Mouse (Mus musculus) bone marrow macrophage, adult 2 months (primary cell): Measurements from ENCODE around the gene Ppara. TPM values are rescaled to one million over a fixed set of nuclear protein-coding genes. Genes with fewer than 3 reads are reported as not detected.

Experiments
- H3K27ac ChIP-seq: 2 replicates; pipeline ENCODE4 v1.5.1; 2012; ENCODE audit warnings: low read depth, low read length; ENCODE audit not compliant: insufficient read depth
- H3K4me1 ChIP-seq: 2 replicates; pipeline ENCODE4 v1.6.1; 2012; ENCODE audit warnings: low read length; ENCODE audit not compliant: control insufficient read depth, insufficient read depth
- H3K4me3 ChIP-seq: 2 replicates; pipeline ENCODE4 v1.5.1; 2012; ENCODE audit warnings: mild to moderate bottlenecking, low read length, moderate library complexity; ENCODE audit not compliant: insufficient read depth
- CTCF ChIP-seq: IDR thresholded peaks from 2 replicates; pipeline ENCODE4 v1.5.1; 2012; ENCODE audit warnings: low read depth, mild to moderate bottlenecking, low read length, moderate library complexity
- POLR2A ChIP-seq: IDR thresholded peaks from 2 replicates; pipeline ENCODE4 v1.6.1; 2012; ENCODE audit warnings: mild to moderate bottlenecking, low read depth, low read length, borderline replicate concordance
- polyA plus RNA-seq: library from polyadenylated mRNA; stranded (reverse); fragments of >200 nt; gene quantifications from 2 replicates; pipeline ENCODE4 v1.2.4, GENCODE M21; 2012; ENCODE audit not compliant: missing spikeins, insufficient read depth, insufficient read length

Gene Ppara
- polyA plus RNA-seq: not detected in 2 replicates

DNA sequence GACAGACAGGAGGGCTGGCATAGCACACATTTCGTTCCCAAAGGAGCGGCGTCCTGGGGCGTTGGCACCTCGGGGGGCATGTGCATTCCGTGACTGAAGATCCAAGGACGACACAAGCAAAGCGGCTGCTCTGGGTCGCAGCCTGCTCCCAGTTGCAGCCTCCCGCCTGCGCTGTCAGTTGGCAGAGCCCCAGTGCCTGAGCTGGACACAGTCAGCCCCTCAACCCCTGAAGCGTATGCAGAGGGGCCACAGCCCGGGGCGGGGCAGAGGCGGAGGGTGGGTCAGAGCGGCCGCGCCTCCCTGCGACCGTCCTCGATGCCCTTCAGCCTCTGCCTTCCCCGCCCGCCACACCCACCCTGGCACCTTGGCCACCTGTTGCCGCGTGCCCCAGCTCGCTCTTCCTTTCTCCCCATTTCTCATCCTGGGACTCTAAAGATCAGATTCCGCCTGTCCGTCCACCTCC, at the start of gene Ppara:
TSS of gene Ppara (plus strand) at position 413 of the 463 bp plus-strand sequence.
- TF ChIP-seq POLR2A (no peak), CTCF (no peak)
- Histone ChIP-seq H3K4me3 (peak within 1 kb of the TSS; percentile 41), H3K27ac (no peak within 1 kb of the TSS), H3K4me1 (no peaks in the 10 kb centered on the region)

DNA sequence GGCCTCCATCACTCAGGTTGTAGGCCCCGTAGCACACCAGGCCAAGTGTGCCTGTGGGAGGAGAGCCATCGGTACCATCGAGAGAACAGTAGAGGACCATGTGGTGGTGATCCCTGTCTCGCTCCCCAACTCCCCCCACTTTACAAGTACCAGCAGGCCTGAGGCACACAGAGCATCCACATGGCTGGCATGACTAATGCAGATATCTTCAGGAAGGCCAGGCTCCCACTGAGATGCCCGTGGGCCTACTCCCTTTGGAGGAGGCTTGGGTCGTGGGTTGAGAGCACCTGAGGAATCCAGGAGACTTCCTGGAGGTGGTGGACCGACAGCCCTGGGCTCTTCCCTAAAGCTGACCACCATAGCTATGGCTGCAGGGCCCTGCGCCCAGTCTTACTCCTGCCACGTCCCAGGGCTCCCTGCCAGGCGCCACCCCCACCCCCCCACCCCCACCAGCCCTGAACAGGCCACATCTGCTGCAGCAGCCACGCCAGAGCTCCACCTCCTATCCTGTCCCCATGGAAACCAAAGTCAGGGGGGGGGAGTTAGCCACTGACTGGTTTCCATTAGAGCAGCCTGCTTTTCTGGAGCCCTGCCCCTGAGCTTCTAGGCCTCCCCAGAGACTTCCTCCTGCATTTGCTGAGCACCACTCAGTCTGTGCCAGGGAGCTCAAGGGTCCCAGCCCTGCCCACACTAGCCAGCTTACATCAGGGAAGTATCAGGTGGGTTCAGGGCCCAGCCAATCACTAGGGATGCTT, 48.0 kb upstream of the Ppara start:
- Histone ChIP-seq H3K4me1 (peaks cover 10% of the 10 kb centered on the region), H3K4me3 (no peak overlapping the region), H3K27ac (no peak overlapping the region)
- TF ChIP-seq CTCF (no peak), POLR2A (no peak)

DNA sequence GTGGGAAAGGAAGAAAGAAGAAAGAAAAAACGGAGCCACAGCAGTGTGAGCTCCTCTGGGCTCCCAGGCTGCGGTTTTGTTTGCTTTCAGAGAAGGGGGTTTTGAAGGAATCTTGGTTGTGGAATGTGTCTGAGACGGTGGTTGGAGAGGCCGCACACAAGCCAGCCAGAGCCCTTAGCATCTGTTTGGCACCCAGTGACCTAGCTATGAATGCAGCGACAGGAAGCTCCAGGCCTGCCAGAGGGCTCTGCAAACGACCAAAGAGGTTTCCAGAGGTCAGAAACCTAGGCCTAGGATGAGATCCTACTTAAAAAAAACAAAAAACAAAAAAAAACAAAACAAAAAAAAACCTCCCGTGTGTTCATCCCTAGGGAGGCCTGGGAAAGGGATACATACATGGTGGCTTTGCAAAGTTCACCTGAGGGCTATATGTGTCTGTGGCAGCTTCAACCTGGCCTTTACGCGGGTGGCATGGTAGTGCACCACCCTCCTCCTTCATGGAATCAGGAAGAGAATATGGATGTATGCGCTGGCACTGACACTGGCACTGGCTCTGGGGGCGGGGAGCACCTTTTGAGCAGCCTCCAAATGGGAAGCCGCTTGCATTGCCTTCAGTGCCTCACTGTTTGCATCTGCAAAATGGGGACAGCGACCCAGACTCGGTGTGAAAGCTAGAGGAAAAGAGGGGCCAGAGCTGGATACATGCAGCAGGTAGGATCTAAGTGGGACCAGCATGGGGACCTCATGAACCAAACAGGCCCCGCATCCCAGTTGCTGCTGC, 47.0 kb upstream of the Ppara start:
- Histone ChIP-seq H3K4me3 (no peak overlapping the region), H3K27ac (no peak overlapping the region), H3K4me1 (peaks cover 10% of the 10 kb centered on the region)
- no peak for TF ChIP-seq CTCF
- TF ChIP-seq POLR2A: no peak

DNA sequence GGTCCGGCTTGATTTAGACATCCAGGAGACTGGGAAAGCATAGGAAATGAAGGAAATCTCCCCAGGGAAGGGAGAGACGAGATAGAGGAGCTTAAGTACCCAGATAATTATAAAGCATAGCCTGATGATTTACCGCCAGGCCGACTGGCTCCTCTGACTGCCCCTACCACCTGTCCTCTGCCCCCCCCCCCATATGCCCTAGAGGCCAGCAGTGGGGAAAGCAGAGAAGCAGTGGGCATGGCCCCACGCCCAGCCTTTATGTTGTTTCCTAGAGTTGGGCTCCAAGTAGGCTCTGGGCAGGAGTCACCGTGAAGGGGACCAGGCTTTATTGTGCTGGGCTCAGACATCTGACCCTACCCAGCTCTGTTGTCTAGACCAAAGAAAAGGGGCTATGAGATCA, 46.0 kb upstream of the Ppara start:
- TF ChIP-seq POLR2A (no peak), CTCF (no peak)
- no peak overlapping the region for H3K27ac ChIP-seq
- H3K4me1 ChIP-seq: peaks cover 10% of the 10 kb centered on the region
- no peak overlapping the region for H3K4me3 ChIP-seq

GRCm38 (mm10) chr15:85689523-85689922, 45.3 kb upstream of the Ppara start:
- Histone ChIP-seq H3K27ac (no peak overlapping the region), H3K4me3 (no peak overlapping the region), H3K4me1 (0 out of 2 replicates have a peak, but pooled peaks cover 3% of the 10 kb centered on the region)
- TF ChIP-seq POLR2A (no peak), CTCF (no peak)

DNA sequence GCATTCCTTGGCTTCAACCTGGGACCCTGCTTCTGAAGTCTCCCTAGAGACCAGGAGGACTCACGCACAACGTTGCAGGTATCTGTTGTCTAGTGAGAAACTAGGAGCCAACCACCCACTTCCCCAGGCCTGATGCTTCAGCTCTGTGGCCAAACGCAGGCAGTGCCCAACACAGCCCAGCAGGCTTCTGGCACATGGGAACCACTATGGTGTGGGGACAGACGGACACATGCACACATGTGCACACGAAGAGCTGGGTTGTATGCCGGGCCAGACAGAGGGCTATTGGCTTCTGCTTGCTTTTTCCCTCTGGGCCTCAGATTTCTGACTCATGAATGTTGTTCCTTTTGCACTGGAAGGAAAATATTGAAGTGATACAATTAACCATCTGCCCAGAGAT, 44.7 kb upstream of the Ppara start:
- Histone ChIP-seq H3K27ac (no peak overlapping the region), H3K4me1 (no peaks in the 10 kb centered on the region), H3K4me3 (no peak overlapping the region)
- TF ChIP-seq CTCF (no peak), POLR2A (no peak)

DNA sequence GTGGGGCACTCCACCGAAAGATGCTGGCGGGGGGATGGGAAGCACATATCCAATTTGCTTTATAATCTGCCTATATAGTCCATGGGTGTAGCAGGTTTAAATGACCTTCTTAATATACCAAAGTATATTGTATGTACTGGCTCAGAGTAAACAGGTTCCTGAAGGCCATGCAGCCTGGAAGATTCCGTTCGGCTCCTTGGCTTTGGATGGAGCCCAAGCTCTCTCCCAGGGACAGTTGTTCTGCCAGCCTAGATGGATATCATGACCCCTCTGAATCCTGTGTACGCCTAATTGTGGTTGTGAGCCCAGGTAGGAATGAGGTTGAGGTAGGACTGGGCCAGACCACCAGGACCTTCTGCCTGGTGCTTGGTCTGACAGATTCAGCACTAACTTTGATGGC, 43.9 kb upstream of the Ppara start:
- Histone ChIP-seq H3K27ac (no peak overlapping the region), H3K4me1 (no peaks in the 10 kb centered on the region), H3K4me3 (no peak overlapping the region)
- no peak for TF ChIP-seq CTCF
- no peak for TF ChIP-seq POLR2A

GRCm38 (mm10) chr15:85693115-85693514, 41.7 kb upstream of the Ppara start:
- Histone ChIP-seq H3K27ac (no peak overlapping the region), H3K4me1 (no peaks in the 10 kb centered on the region), H3K4me3 (no peak overlapping the region)
- no peak for TF ChIP-seq CTCF
- TF ChIP-seq POLR2A: no peak

DNA sequence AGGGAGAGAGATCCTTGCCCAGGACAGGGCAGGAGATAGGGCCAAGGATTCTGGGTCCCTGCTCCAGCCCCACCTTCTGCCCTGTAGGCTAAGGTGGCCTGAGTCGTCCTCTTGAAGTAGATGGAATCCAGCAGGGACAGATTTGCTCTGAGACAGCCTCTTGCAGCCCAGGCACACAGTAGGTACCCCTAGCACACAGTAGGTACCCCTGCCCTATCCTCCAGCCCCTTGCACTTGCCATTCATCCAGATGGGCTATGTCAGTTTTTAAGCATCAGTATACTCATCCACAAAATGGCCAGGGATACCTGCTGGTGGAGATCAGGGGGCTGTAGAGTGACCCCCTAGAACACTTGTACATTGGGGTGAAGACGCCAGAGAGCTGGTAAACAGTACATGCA, 41.0 kb upstream of the Ppara start:
- H3K27ac ChIP-seq: no peak overlapping the region
- H3K4me3 ChIP-seq: no peak overlapping the region
- no peaks in the 10 kb centered on the region for H3K4me1 ChIP-seq
- TF ChIP-seq POLR2A: no peak
- TF ChIP-seq CTCF: no peak

DNA sequence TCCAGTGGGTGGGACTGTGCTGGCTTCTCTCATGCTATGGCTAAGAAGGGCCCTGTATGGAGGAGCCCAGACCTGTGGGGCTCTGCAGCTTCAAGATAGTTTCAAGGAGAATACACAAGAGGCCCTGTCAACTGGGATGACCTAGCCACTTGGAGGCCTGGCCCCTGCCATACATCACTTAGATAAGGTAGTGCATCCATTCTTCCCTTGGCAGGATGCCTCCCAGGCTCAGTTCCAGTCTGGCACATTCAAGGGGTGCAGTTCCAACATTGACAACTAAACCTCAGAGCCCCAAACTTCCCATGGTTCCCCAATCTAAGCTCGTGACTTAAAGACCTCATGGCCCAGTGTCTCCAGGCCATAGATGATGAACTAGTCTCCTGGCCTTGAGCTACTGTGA, 40.4 kb upstream of the Ppara start:
- Histone ChIP-seq H3K4me3 (no peak overlapping the region), H3K4me1 (no peaks in the 10 kb centered on the region), H3K27ac (no peak overlapping the region)
- TF ChIP-seq POLR2A: no peak
- TF ChIP-seq CTCF: no peak
